Mouse (Mus musculus): ENCODE data around the gene Tsen2.
A peak's percentile ranks its signal among the peaks of the same experiment; 100 is the strongest.

Gene Tsen2

DNA sequence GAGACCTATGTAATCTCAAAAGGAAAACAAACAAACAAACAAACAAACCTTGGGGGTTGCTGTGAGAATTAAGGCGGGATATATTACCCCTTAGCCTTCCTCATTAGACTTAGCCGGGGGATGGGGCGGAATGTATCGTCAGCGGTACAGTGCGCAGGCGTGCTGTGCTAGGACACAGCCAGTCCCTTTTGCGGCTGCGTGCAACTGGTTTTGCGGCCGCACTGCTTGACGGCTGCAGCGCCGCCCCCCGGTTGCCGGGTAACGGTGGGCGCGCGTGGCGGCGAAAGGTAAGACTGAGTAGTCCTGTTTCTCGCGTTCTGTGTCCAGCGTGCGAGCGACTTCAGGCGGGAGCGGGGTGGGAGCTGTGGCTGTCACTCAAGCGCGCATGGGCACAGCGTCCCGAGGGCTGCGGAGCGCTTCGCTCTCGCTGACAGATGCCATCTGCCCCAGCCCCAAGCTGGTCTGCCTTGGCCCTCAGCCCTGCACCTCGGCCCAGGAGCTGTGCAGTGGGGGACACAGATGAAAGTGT, at the start of gene Tsen2:
TSS of gene Tsen2 (plus strand) at position 223 of the 529 bp plus-strand sequence.
- DNase-seq = peak; percentile 98

DNA sequence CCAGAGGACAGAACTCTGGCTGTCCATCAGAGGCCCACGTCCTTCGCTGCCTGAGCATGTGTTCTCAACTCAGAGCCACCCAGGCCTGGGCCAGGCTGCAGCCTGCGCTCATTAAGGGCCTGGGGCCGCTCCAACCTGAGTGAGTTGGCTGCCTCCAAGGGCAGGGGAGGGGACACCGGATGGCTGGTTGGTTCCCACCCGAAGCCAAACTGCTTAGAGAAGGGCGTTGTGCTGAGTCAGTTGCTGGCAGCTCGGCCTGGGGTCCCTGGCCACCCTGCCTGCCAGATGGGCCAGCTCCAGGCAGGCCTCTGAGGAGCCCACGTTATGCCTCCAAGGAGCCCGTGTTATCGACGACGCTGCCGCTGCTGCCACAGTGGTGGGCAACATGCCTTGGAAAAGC, 44.9 kb upstream of the Tsen2 start:
- peak; percentile 69 for DNase-seq

DNA sequence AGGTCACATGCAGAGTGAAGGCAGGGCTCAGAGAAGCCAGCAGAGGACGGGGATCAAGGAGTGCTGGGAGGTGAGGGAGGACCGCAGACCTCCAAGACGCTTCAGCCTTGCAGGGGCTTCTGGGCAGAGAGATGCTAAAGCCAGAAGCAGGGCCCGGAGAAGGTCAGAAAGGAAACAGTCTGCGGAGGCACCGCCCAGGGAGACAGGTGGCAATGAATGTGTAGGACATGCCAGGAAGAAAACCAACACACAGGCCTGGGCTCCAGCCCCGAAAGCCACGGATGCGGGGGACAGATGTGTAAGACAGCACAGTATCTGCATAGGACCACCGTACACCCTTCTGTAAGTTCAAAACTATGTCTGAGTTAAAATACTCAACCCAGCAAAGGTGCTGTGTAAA, 44.2 kb upstream of the Tsen2 start:
- no peak for DNase-seq

DNA sequence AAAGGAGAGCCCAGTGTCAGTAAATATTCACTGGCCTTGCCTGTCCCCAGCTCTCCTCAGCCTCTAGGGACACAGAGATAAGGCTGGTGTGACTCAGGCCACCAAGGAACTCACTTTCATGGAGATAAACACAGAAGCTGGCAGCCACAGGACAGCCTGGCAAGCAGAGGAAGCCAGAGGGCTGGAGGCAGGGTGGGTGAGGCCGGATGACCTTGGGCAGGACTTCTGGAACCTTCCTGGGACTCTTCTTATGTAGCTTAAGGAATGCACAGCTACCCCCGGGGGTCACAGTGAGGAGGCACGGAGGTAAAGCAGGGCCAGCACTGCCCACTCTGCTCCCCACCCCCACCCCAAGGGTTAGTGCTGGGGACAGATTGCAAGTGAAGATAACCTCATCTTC, 43.3 kb upstream of the Tsen2 start:
- no peak for DNase-seq

DNA sequence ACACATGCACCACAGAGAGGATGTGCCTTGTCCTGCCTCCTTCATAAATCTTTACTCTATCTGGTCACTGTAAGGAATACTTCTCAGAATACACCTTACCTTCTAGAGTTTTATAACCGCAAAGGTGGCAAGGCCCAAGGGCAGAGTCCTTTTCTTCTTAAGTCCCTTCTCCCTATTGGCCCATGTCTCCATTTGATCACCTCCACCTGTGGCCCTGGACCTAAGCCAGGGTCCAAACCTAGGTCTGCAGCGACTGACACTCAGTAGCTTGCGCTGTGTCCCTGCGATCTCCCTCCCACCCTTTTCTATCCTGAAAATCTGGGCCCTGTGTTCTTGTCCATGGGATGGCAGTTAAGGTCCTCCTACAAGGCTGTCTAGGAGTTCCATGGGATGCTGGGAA, 41.4 kb upstream of the Tsen2 start:
- no peak for DNase-seq

DNA sequence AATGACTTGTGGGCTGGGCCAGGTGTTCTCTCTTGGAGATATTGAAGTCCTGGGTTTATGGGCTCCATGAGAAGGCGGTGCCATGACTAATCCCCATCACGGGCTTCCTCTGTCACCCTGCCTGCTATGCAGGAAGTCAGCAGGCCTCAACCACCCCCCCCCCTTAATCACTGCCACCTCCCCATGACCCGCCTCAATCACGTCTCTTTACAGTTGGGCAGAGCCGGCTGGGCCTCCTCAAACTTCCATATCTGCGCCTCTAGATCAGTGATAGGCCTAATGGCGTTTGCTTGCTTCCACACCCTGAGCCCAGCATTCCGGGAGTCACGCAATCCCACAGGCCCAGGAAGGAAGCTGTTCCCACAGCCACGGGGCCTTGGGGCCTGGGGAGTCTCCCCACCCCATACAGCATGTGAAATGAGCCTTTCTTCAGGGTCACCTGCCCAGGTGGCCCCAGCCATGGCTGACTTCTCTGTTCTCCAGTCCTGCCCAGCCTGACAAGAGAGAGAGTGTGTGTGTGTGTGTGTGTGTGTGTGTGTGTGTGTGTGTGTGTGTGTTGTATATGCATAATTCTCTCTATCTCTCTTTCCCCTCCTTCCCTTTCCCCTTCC, 40.8 kb upstream of the Tsen2 start:
- DNase-seq = no peak

DNA sequence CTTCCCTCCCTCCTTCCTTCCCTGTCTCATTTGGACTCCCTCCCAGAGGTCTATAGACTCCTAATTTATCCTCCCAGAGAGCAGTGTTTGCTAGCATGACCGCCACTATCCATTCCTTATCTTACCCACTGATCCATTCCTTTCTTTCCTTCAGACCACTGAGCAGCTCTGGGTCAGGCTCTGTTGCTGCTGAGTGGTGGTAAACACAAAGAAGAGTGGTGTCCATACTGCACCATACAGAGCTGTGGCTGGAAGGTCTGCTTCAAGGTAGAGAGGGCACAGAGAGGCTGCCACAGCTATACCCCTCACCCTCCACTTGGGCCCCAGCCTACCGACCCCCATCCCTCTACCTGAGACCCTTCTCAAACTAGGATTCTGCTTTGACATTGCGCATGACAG, 40.3 kb upstream of the Tsen2 start:
- peak; percentile 20 for DNase-seq

DNA sequence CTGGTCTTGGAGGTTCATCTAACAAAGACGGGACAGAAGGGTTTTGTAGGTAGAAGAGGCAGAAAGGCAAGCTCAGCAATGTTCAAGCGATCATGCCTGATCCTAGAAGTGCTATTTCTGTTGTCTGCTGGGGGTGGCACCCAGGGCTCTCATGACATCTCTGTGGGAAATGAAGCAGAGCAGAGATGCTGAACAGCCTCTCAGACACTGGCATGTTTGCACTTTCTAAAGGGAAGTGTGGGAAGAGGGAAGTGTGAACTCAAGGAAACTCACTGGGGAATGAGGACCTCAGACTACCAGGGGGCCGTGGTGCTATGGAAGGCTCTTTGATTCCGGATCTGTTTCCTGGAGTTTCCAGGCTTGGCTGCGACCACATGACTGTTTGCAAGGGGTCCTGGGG, 39.5 kb upstream of the Tsen2 start:
- no peak for DNase-seq

DNA sequence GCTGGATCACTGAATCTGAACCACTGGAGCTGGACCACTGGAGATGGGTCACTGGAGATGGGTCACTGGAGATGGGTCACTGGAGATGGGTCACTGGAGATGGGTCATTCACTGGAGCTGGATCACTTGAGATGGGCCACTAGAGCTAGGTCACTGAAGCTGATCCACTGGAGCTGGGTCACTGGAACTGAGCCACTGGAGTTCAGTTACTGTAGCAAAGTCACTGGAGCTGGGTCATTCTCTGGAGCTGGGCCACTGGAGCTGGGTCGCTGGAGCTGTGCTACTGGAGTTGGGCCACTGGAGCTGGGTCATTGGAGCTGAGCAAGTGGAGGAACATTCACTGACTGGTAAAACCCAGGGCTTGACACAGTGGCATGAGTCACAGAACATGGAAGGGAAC, 38.0 kb upstream of the Tsen2 start:
- no peak for DNase-seq

DNA sequence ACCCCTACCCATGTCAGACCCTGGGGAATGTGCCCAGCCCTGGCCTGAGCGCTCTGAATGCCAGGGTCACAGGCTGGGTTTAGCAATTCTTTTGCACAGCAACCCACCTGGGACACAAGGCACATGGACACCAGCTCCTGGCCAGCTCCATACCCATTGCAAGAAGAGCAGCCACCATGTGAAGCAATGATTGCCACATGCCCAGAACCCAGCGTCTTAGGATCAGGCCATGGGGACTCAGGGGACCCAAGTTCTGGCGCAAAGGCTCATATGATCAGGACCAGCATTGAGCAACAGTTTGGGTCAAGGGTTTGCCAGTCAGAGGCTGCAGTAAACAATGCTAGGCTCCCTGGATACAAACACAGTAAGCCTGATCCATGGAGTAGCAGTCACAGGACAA, 33.0 kb upstream of the Tsen2 start:
- DNase-seq = no peak

DNA sequence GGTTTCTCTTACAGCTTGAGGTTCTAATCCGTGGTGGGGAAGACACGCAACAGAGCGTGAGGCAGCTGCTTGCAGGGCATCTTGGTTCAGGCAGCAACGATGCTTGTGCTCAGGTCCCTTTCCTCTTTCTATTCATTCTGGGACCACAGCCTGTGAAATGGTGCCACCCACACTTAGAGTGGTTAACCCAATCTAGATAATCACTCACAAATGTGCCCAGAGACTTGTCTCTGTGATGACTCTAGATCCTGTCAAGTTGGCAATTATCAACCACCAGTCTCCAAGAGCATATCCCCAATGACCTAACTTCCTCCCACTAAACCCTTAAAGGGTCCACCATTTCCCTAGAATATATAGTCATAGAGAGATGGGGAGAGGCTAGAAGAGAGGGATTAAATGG, 31.3 kb upstream of the Tsen2 start:
- no peak for DNase-seq

DNA sequence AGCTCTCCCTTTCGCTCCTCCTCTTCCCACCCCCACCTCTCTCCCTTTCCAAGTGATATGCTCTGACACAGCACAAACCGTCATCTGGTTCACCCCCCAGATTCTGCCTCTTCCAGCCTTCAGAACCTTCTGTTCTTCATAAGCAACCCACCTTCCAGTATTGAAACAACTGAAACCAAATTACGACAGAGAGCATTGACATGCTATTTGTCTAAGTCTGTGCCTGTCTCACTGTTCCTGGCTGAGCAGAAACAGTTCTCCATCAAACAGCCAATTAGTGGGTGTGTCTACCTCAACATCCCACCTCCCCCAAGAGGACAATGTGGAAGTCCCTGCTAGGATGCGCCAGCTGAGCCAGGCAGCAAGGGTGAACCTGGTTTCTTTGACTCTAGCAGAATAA, 26.6 kb upstream of the Tsen2 start:
- DNase-seq = no peak

DNA sequence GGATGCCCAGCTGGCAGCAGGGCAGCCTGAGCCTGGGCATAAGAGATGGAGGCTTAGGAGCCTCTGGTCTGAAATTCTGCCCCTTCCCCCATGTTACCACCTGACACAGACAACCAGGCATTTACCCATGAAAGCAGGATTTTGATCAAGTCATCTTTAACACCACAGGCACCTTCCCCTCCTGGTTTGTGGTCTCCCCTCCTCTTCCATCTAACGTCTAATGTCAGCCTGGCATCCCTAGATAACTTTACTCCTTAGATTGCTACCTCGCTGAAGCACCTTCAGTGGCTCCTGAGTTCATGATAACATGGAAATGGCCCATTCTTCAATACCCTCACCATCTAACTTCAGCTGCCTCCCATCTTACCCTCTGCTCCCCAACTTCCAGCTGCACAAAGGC, 26.1 kb upstream of the Tsen2 start:
- DNase-seq = no peak

DNA sequence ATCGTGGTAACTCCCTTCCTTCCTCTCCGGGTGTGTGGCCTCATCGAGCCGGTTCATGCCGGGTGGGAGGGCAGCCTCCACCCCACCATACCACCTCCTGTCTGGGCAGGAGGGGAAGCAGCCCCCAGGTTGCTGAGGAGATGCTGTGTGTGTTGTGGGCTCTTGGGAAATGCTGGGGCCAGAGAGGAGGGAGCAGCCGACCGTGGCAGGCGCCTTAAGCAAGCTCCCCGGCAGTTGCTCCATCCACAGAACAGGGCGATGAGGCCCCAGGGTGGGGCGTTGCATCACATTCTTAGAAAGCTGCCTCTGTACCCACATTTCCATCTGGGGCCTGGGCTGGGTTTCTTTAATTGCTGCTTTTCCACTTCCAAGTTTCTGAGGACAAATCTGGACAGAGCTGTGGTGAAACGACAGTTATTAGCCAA, 25.2 kb upstream of the Tsen2 start:
- peak; percentile 60 for DNase-seq

DNA sequence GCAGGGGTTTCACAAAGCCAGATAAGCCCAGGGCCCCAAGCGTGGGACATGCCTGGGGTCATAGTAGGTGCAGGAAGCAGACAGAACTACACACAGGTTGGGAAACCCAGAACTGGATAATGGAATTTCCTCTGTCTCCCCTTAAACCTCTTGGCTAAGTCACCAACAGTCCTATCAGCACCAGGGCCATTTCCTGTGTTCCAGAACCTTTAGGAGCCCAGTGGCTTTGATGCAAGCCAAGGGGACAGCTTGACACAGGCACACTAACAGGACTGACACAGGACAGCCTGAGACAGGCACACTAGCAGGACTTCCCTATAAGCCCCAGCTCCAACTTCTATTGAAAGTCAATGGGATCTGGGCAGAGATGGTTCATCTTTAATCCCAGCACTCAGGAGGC, 22.5 kb upstream of the Tsen2 start:
- no peak for DNase-seq

DNA sequence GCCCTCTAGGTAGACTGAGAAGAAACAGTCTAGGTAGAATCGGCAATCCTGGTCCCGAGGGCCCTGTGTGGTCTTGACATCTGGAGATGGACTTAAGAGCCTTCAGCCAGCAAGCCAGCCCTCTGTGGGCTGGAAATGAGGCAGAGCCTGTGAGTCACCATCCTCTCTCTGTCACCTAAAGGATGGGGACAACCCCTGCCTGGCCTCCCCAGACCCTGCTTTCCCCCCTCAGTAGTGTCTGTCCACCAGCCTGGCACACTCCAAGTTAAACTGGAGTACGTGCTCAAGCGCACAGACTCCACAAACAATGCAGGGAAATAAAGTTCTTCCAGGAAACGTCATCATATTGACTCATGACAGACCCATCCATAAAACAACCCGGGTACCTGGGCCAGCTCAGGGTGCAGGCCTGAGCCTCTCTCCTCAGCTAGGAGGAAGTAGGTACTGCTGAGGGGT, 21.7 kb upstream of the Tsen2 start:
- DNase-seq = no peak

DNA sequence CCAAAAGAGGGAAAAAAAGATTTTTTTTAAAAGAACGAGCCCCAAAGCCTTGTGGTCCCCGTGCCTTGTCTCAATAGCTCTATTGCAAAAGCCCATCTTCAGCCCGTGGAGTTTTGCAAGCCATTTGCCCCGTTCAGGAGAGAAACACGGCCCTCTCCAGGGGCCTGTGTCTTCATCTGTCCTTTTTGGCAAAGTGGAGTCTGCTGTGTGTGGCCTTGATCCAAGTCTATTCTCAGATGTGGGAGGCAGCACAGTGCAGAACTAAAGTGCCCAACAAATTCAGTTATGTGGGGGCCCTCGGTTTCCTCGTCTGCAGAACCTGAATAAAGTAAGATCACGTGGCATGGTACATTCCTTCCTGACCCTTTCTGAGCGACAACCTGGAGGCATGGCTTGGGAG, 21.3 kb upstream of the Tsen2 start:
- peak; percentile 53 for DNase-seq

DNA sequence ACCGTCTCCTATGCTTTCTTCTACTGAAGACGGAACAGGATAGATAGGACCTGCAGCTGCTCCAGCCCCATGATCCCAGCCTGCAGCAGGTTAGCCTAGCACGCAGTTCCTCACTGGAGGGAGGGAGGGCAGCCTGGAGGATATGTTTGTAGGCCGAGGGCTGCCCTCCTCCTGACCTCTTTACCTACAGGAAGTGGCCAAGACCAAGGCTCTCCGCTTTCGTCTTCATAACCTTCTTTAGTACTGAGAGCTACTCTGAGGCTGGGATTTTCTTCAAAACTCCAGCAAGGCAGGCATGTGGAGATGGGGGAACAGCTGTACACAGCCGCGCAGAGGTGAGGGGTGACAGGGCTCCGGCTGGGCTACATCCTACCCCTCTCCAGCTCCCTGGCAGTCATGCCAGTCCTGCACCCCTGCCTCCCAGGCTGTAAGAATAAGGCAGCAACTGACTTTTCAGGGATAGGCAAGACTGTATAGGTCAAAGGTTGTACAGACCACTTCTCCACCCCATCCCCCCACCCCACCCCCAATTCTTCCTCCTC, 19.9 kb upstream of the Tsen2 start:
- DNase-seq = peak; percentile 58

DNA sequence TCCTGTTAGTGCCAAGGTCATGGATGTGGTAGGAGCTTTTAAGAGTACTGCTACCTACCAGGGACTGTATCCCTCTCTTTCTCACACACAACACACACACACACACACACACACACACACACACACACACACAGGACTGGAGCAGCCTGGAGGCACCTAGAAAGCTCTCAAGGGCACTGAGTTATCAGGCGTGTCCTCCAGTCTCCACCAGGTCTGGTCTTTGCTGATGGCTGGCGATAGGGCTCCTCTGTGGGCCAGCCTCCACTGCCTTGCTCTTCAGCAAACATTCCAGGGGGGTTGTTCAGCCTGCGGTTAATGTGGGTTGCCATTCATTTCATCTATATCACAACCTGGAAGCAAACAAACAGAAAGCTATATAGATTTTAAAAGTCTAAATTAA, 17.0 kb upstream of the Tsen2 start:
- no peak for DNase-seq

DNA sequence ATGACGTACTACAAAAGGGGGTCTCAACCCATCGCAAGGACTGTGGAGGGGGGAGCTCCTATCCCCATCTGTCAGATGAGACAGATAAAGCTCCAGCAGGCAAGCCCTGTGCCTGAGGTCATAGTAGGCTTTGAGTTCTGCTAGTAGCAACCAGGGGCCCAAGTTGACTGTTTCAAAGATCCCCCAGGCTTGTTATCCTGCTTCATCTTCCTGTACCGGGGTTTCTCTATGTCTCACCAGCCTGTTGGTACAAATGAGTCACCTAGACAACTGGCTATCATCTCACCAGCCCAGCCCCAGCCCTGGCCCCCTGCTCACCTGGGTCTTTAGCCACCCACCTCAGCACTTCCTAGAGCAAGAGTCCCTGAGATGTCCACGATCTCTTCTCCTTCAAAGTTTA, 16.1 kb upstream of the Tsen2 start:
- DNase-seq = no peak

DNA sequence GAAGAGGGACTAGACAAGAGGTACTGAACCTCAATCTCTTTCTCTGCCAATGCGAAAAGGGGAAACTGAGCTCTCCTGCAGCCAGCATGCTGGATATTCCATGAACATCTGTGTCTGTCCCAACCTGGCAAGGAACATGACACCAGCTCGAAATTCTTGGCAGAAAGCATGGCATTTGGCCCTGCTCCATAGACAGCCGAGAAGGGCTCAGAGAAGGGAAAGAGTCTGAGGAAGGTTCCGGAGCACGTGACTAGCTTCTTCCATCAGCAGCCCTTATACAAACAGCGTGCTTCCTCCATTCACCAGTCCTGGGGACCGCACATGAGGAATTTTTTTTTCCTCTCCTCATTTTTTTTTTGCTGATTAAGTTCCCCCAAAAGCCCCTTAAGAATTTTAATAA, 9.8 kb upstream of the Tsen2 start:
- DNase-seq = peak; percentile 73

DNA sequence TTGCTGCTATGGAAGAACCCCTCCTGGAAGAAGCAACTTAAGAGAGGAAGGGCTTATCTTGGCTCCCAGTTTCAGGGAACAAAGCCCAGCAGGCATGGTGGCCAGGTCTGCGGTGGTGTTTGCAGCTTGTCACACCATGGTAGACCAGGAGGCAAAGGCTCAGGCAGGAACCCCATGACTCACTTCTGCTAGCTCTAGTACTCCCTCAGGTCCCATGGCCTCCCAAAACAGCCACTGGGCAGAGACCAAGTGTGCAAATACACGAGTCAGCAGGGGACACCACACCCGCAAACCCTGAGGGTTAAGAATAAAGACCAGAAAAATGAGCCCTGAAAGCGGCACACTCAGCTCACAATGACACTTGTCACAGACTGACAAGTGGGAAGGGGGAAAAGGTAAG, 8.3 kb upstream of the Tsen2 start:
- no peak for DNase-seq

DNA sequence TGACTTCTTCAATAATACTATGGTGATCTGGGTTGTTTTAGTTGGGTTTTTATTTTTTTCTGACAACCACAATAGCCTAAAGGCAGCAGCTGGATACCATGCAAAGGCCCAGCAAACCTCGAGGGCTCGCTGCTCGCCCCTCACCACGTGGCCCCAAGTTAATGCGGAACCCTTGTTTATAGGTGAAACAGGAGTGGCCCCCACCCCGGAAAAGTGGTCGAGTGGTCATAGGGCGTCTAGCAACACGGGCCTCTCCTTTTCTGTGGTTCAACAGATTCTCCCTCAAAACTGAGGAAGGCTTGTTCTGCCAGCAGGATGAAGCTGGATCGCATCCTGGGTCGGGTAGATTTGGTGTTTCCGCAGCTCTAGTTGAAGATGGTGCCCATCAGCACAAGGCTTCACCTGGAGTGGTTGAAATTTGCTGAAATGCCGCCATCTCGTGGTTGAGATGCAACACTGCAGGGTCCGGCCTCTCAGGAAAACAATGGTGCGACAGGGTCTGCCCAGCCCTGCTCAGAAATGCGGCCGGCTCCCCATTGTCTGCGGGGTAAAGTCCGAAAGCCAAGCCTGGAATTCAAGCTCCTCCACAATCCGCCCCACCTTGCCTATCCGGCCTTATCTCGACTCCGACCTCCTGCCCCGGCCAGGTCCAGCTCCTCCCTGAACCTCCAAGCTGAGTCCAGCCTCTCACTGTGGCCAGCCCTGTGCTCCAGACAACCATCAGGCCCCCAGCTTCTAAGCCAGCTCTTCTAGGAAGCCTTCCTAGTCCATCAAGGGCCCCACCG, 5.6 kb upstream of the Tsen2 start:
- peak; percentile 88 for DNase-seq

DNA sequence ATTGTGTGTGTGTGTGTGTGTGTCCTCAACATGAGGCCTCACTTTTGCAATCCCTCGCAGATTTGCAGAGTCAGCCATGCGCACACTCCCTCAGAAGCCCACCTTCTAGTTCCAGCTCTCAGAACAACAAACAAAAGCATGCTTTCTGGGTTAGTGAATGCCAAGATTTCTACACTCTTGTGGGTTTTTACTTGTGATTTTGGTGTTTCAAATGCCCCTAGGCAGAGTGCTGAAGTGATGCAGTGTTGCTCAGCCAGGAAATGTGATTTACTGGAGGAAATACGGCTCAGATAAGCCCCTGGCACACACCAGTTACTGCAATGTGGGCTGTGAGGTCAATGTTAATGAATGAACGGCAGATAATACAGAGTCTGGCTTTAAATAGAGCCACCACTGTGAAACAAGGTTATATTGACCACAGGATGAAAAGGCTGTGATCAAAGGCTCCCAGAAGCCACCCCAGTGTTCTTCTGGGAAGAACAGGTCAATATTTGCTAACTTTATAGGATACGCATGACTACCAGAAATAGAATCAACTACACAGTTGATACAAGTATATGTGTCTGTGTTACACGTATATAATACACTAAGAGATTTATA, 2.7 kb upstream of the Tsen2 start:
- peak; percentile 23 for DNase-seq

All from lung, postnatal 10 days (tissue).